ENCODE assay signal across 19 mouse cellular contexts in the genomic region with DNA sequence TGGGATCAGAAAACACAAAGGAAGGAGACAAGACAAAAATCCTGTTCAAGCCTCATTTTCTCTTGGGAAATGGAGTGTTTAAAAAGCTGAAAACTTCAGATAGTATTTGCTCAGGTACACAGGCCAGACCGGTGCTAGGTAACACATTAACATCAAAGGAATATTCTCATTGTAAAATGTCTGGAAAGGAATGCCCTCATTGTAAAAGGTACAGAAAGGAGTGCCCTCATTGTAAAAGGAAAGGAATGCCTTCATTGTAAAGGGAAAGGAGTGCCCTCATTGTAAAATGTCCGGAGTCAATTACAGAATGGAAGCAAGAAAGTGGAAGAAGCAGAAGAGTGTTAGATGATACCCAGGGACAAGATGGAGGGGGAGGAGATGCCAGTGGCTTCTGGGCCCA.
DNase-seq lines count a peak whose midpoint lies in the region; ATAC-seq and TF ChIP-seq lines count a peak whose summit lies in the region.
"Had no signal": no experiment of that assay in that cellular context is flagged by ENCODE, and none has a peak within 500 bp of the region (broad histone marks: within the 10 kb centered on the region; RNA-seq: fewer than 3 reads in every experiment).

No protein-coding gene starts in this region.

- no peaks in the 10 kb centered on the region for H3K27me3 ChIP-seq in embryonic facial prominence, embryonic 14.5 days (replicated peaks; ENCODE audit: control insufficient read depth, insufficient read depth, low read length)
- no peaks in the 10 kb centered on the region for H3K27me3 ChIP-seq in embryonic facial prominence, embryonic 10.5 days (replicated peaks; ENCODE audit: low read depth, poor library complexity, severe bottlenecking)
- H3K27me3 ChIP-seq in ES-Bruce4 (ENCODE audit: control insufficient read depth, insufficient read depth, low read length, poor library complexity, severe bottlenecking), result no peaks in the 10 kb centered on the region
- H3K27me3 ChIP-seq in intestine, embryonic 14.5 days (replicated peaks; ENCODE audit: control insufficient read depth, insufficient read depth, low read length), result no peaks in the 10 kb centered on the region
- H3K27me3 ChIP-seq in kidney, embryonic 14.5 days (ENCODE audit: control insufficient read depth, insufficient read depth, low read length), result no peaks in the 10 kb centered on the region
- H3K27me3 ChIP-seq: forebrain, embryonic 15.5 days; heart, embryonic 13.5 days; hindbrain, embryonic 15.5 days; Patski had no signal

- H3K9ac ChIP-seq in embryonic facial prominence, embryonic 14.5 days (ENCODE audit: low read depth, low read length), result no peak overlapping the region
- H3K9ac ChIP-seq in ES-Bruce4 (ENCODE audit: low read depth, poor library complexity, severe bottlenecking), result no peak overlapping the region
- H3K9ac ChIP-seq in intestine, embryonic 14.5 days (ENCODE audit: low read length), result no peak overlapping the region
- H3K9ac ChIP-seq in kidney, embryonic 14.5 days (ENCODE audit: low read depth, low read length), result no peak overlapping the region
- H3K9ac ChIP-seq: forebrain, embryonic 15.5 days; heart, embryonic 13.5 days; hindbrain, embryonic 15.5 days had no signal

- H3K27ac ChIP-seq in embryonic facial prominence, embryonic 14.5 days (replicated peaks; ENCODE audit: low read depth, low read length), result no peak overlapping the region
- H3K27ac ChIP-seq in embryonic facial prominence, embryonic 10.5 days (replicated peaks), result no peak overlapping the region
- peak overlapping the region; percentile 67; the same call in 1 of the 2 replicates for H3K27ac ChIP-seq in ES-Bruce4 (ENCODE audit: insufficient read depth, low read length)
- H3K27ac ChIP-seq in intestine, embryonic 14.5 days (ENCODE audit: low read depth), result no peak overlapping the region
- H3K27ac ChIP-seq in kidney, embryonic 14.5 days (ENCODE audit: low read depth, low read length), result no peak overlapping the region
- H3K27ac ChIP-seq: forebrain, embryonic 15.5 days; heart, embryonic 13.5 days; hindbrain, embryonic 15.5 days had no signal

- no peak for TF ChIP-seq EP300 in ES-Bruce4 (IDR thresholded peaks at IDR 0.05; ENCODE audit: insufficient read depth, low read depth, low read length)

- H3K4me1 ChIP-seq in embryonic facial prominence, embryonic 14.5 days (ENCODE audit: control insufficient read depth, insufficient read depth, low read length), result no peaks in the 10 kb centered on the region
- H3K4me1 ChIP-seq in embryonic facial prominence, embryonic 10.5 days, result no peaks in the 10 kb centered on the region
- no peaks in the 10 kb centered on the region for H3K4me1 ChIP-seq in ES-Bruce4 (ENCODE audit: control insufficient read depth, insufficient read depth, low read length)
- no peaks in the 10 kb centered on the region for H3K4me1 ChIP-seq in intestine, embryonic 14.5 days (replicated peaks; ENCODE audit: control insufficient read depth, insufficient read depth, low read length)
- H3K4me1 ChIP-seq in kidney, embryonic 14.5 days (ENCODE audit: control insufficient read depth, insufficient read depth, low read length), result no peaks in the 10 kb centered on the region
- H3K4me1 ChIP-seq: forebrain, embryonic 15.5 days; hindbrain, embryonic 15.5 days had no signal

- H3K4me3 ChIP-seq in embryonic facial prominence, embryonic 14.5 days (ENCODE audit: low read depth, low read length), result no peak overlapping the region
- H3K4me3 ChIP-seq in embryonic facial prominence, embryonic 10.5 days, result no peak overlapping the region
- no peak overlapping the region for H3K4me3 ChIP-seq in ES-Bruce4 (ENCODE audit: low read depth, low read length)
- no peak overlapping the region for H3K4me3 ChIP-seq in intestine, embryonic 14.5 days (ENCODE audit: low read depth, low read length)
- no peak overlapping the region for H3K4me3 ChIP-seq in kidney, embryonic 14.5 days (ENCODE audit: low read length)
- H3K4me3 ChIP-seq: forebrain, embryonic 15.5 days; heart, embryonic 13.5 days; hindbrain, embryonic 15.5 days had no signal

- H3K4me2 ChIP-seq in embryonic facial prominence, embryonic 14.5 days (ENCODE audit: low read depth, low read length), result no peak overlapping the region
- H3K4me2 ChIP-seq in intestine, embryonic 14.5 days (ENCODE audit: low read length), result no peak overlapping the region
- H3K4me2 ChIP-seq in kidney, embryonic 14.5 days (replicated peaks; ENCODE audit: low read depth, low read length), result no peak overlapping the region
- H3K4me2 ChIP-seq: forebrain, embryonic 15.5 days; heart, embryonic 13.5 days; hindbrain, embryonic 15.5 days had no signal

- WGBS in embryonic facial prominence, embryonic 14.5 days, result 88% methylated on average over 2 of the region's 2 CpGs
- 84% methylated on average over 2 of the region's 2 CpGs for WGBS in embryonic facial prominence, embryonic 10.5 days
- 63% methylated on average over 2 of the region's 2 CpGs for WGBS in intestine, embryonic 14.5 days
- WGBS in large intestine, adult 2 months, result 33% methylated on average over 2 of the region's 2 CpGs
- WGBS in kidney, embryonic 14.5 days, result 61% methylated on average over 2 of the region's 2 CpGs

- no peak for TF ChIP-seq POLR2A in ES-Bruce4 (IDR thresholded peaks at IDR 0.05; ENCODE audit: insufficient read depth, low read length)

- no peaks in the 10 kb centered on the region for H3K36me3 ChIP-seq in embryonic facial prominence, embryonic 14.5 days (ENCODE audit: control insufficient read depth, insufficient read depth, low read length)
- H3K36me3 ChIP-seq in embryonic facial prominence, embryonic 10.5 days (replicated peaks), result no peaks in the 10 kb centered on the region
- no peaks in the 10 kb centered on the region for H3K36me3 ChIP-seq in ES-Bruce4 (ENCODE audit: control insufficient read depth, insufficient read depth, low read length, poor library complexity, severe bottlenecking)
- no peaks in the 10 kb centered on the region for H3K36me3 ChIP-seq in intestine, embryonic 14.5 days (ENCODE audit: control insufficient read depth, insufficient read depth, low read length)
- no peaks in the 10 kb centered on the region for H3K36me3 ChIP-seq in kidney, embryonic 14.5 days (ENCODE audit: control insufficient read depth, insufficient read depth, low read length)
- H3K36me3 ChIP-seq: forebrain, embryonic 15.5 days; heart, embryonic 13.5 days; hindbrain, embryonic 15.5 days had no signal

- TF ChIP-seq CTCF in ES-Bruce4 (IDR thresholded peaks at IDR 0.05; ENCODE audit: low read depth, low read length), result no peak

- DNase-seq in embryonic facial prominence, embryonic 14.5 days (ENCODE audit: low spot score), result peak; percentile 2
- no peak for DNase-seq in embryonic facial prominence, embryonic 10.5 days (ENCODE audit: low spot score)
- no peak for DNase-seq in intestine, embryonic 14.5 days (ENCODE audit: low spot score)
- peak; percentile 61 for DNase-seq in large intestine, adult 2 months (ENCODE audit: low read depth, low spot score)
- DNase-seq in kidney, adult 8-10 months, result no peak
- DNase-seq: adrenal gland, adult 8-10 months; adrenal gland, postnatal 36 days; B cell, adult 2 months; cerebellum, adult 2 months; cerebellum, postnatal 10 days; gastrocnemius, postnatal 25 days; heart, postnatal 36 days had no signal

- H3K9me3 ChIP-seq in embryonic facial prominence, embryonic 14.5 days (ENCODE audit: control insufficient read depth, low read length), result no peaks in the 10 kb centered on the region
- no peaks in the 10 kb centered on the region for H3K9me3 ChIP-seq in embryonic facial prominence, embryonic 10.5 days
- peaks cover 36% of the 10 kb centered on the region for H3K9me3 ChIP-seq in ES-Bruce4 (replicated peaks; ENCODE audit: control insufficient read depth, insufficient read depth, low read length, poor library complexity, severe bottlenecking)
- H3K9me3 ChIP-seq in intestine, embryonic 14.5 days (ENCODE audit: control insufficient read depth, low read length), result no peaks in the 10 kb centered on the region
- H3K9me3 ChIP-seq in kidney, embryonic 14.5 days (ENCODE audit: control insufficient read depth, low read length), result no peaks in the 10 kb centered on the region
- H3K9me3 ChIP-seq: forebrain, embryonic 15.5 days; heart, embryonic 13.5 days; hindbrain, embryonic 15.5 days had no signal

- ATAC-seq in embryonic facial prominence, embryonic 14.5 days (ENCODE audit: low read depth), result peak; percentile 70; the same call in 1 of the 2 replicates
- ATAC-seq in intestine, embryonic 14.5 days (replicated peaks; ENCODE audit: low FRiP score, low TSS enrichment, low read depth), result peak; percentile 85
- ATAC-seq in kidney, embryonic 14.5 days (ENCODE audit: low FRiP score, low TSS enrichment), result no peak
- ATAC-seq: CD4-positive, CD25-positive, alpha-beta regulatory T cell, adult 4 months; forebrain, embryonic 15.5 days; Patski had no signal

Comparison
In these comparisons a context has a peak if more than half of its experiments do, and no peak if none do; other contexts are left out.
1. DNase-seq: peak in embryonic facial prominence, embryonic 14.5 days (single experiment) and large intestine, adult 2 months (single experiment); none in embryonic facial prominence, embryonic 10.5 days (single experiment), intestine, embryonic 14.5 days (single experiment) and kidney, adult 8-10 months (0 of 2).